Mouse (Mus musculus) liver, adult 2 months (tissue): ENCODE measurements at regions not wholly inside any gene's neighbourhood (a gene's known extent, or its start where the extent isn't known, plus 50 kb on each side); places are given as distances from the start of the nearest gene placed in this dataset.

Experiments used
- DNase-seq: peaks from one replicate; pipeline ENCODE4 v3.0.0-alpha.2; 2011; ENCODE audit warnings: low read depth, low spot score; ENCODE audit errors: extremely low read depth
- H3K27ac ChIP-seq: fragments of 200-500 bp; replicated peaks from 2 replicates; pipeline ENCODE4 v1.5.1; 2012; ENCODE audit warnings: low read depth, mild to moderate bottlenecking, control low read depth, inconsistent platforms, low read length; ENCODE audit not compliant: insufficient read depth
- H3K27me3 ChIP-seq: fragments of 200-500 bp; 2 replicates; pipeline ENCODE4 v1.6.1; 2012; ENCODE audit warnings: mild to moderate bottlenecking, moderate library complexity, low read length, inconsistent platforms; ENCODE audit not compliant: control insufficient read depth, insufficient read depth
- H3K36me3 ChIP-seq: fragments of 200-500 bp; 2 replicates; pipeline ENCODE4 v1.6.1; 2012; ENCODE audit warnings: low read length, inconsistent platforms; ENCODE audit not compliant: control insufficient read depth, insufficient read depth
- H3K4me1 ChIP-seq: fragments of 200-500 bp; 2 replicates; pipeline ENCODE4 v1.6.1; 2011; ENCODE audit warnings: low read length; ENCODE audit not compliant: control insufficient read depth, insufficient read depth
- H3K4me3 ChIP-seq: fragments of 200-500 bp; 2 replicates; pipeline ENCODE4 v1.5.1; 2011; ENCODE audit warnings: low read depth, mild to moderate bottlenecking, control low read depth, low read length, moderate library complexity; ENCODE audit not compliant: insufficient read depth
- H3K79me2 ChIP-seq: fragments of 200-500 bp; 2 replicates; pipeline ENCODE4 v1.6.1; 2012; ENCODE audit warnings: inconsistent platforms, mild to moderate bottlenecking, low read length, moderate library complexity; ENCODE audit not compliant: control insufficient read depth, insufficient read depth
- H3K9ac ChIP-seq: fragments of 200-500 bp; 2 replicates; pipeline ENCODE4 v1.6.1; 2012; ENCODE audit warnings: low read depth, mild to moderate bottlenecking, control low read depth, inconsistent platforms, low read length
- CTCF ChIP-seq: fragments of 200-500 bp; IDR thresholded peaks from 2 replicates; pipeline ENCODE4 v1.5.1; 2011; ENCODE audit warnings: low read depth, low read length, control low read depth
- POLR2A ChIP-seq: fragments of 200-500 bp; IDR thresholded peaks from 2 replicates; pipeline ENCODE4 v1.6.1; 2011; ENCODE audit warnings: low read length, control low read depth; ENCODE audit not compliant: insufficient read depth; ENCODE audit errors: extremely low read depth
- WGBS: fragments of 180-500 bp; shearing (Covaris S2); methylation state at CpG from one replicate; pipeline ENCODE4 v1.1.7; 2018; 5-methylcytosine and 5-hydroxymethylcytosine counted together

DNA sequence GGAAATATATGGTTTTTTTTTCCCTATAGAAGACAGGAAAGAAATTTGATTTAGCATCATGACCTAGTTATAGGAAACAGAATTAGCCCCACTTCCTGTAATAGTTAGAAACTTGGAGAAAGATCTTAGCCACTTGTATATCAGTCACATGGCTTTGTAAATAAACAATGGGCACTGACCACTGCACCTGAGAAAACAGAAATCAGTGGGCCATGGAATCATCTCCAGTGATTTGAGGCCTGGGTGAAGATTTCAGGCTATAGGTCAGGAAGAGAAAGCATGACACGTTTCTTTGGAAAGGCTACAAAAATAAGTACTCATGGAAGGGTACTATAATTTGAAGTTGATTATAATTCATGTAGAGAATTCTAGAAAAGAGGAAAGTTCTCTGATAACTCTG is 642.2 kb upstream of the Rag2 start:
- 45% methylated on average over 1 of the region's 1 CpGs for WGBS
- no peaks in the 10 kb centered on the region for H3K27me3 ChIP-seq
- no peak overlapping the region for H3K27ac ChIP-seq
- no peaks in the 10 kb centered on the region for H3K79me2 ChIP-seq
- no peak for TF ChIP-seq POLR2A
- TF ChIP-seq CTCF: no peak
- no peak for DNase-seq
- no peaks in the 10 kb centered on the region for H3K4me1 ChIP-seq
- no peak overlapping the region for H3K4me3 ChIP-seq
- H3K9ac ChIP-seq: no peak overlapping the region
- H3K36me3 ChIP-seq: no peaks in the 10 kb centered on the region

- 78% methylated on average over 3 of the region's 3 CpGs for WGBS
- Histone ChIP-seq H3K27ac (no peak overlapping the region), H3K9ac (no peak overlapping the region), H3K4me3 (no peak overlapping the region), H3K27me3 (no peaks in the 10 kb centered on the region), H3K79me2 (no peaks in the 10 kb centered on the region), H3K36me3 (no peaks in the 10 kb centered on the region), H3K4me1 (no peaks in the 10 kb centered on the region)
- DNase-seq: no peak
- TF ChIP-seq CTCF (no peak), POLR2A (no peak)
Observed at GRCm38 (mm10) chr2:101015353-101015752, 609.2 kb upstream of the Rag2 start.

DNA sequence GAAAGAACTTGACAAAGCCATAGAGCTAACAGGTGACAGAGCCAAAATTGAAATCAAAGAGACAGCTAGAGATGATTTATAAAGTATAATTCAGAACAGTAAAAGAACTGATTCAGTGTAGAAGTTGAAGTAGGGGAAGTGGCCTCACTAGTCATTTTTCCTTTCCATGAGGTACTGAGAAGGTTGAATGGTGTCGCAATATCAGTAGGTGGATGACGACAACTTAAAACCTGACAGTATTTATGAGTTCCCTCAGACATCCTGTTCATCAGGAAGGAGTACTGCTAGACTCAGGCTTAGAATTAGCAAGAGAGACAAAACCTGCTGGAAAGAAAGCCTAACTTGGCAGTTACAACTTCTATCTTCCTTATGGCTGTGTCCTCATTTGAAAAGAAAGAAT is 605.1 kb upstream of the Rag2 start:
- Histone ChIP-seq H3K27ac (no peak overlapping the region), H3K9ac (no peak overlapping the region), H3K36me3 (no peaks in the 10 kb centered on the region), H3K79me2 (no peaks in the 10 kb centered on the region), H3K4me3 (no peak overlapping the region), H3K4me1 (no peaks in the 10 kb centered on the region), H3K27me3 (no peaks in the 10 kb centered on the region)
- no peak for DNase-seq
- 75% methylated on average over 2 of the region's 2 CpGs for WGBS
- TF ChIP-seq POLR2A (no peak), CTCF (no peak)

- Histone ChIP-seq H3K4me3 (no peak overlapping the region), H3K27ac (no peak overlapping the region), H3K36me3 (no peaks in the 10 kb centered on the region), H3K79me2 (no peaks in the 10 kb centered on the region), H3K27me3 (no peaks in the 10 kb centered on the region), H3K4me1 (no peaks in the 10 kb centered on the region), H3K9ac (no peak overlapping the region)
- TF ChIP-seq POLR2A (no peak), CTCF (no peak)
- no peak for DNase-seq
- WGBS: 78% methylated on average over 2 of the region's 2 CpGs
Observed at GRCm38 (mm10) chr2:101021515-101021914, 603.0 kb upstream of the Rag2 start.

DNA sequence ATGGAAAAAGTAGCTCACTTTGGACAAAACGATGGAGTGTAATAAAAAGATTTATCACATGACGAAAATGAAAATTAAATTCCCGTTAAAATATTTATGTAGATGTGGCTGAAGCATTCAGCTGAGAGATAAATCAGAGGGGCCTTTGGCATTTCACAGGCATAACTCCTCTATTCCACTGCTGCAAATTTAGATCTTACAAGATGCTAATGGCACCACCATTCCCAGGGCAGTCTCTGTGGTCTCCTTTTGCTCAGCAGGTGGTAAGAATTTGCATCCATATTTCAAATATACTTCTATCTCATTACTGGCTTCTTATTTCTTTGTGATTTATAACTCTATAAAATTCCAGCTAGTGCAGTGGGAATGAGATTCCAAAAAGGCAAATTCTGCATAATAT is 581.5 kb upstream of the Rag2 start:
- Histone ChIP-seq H3K27me3 (no peaks in the 10 kb centered on the region), H3K4me3 (no peak overlapping the region), H3K9ac (no peak overlapping the region), H3K79me2 (no peaks in the 10 kb centered on the region), H3K27ac (no peak overlapping the region), H3K36me3 (no peaks in the 10 kb centered on the region), H3K4me1 (no peaks in the 10 kb centered on the region)
- WGBS: 75% methylated on average over 3 of the region's 3 CpGs
- TF ChIP-seq CTCF (no peak), POLR2A (no peak)
- no peak for DNase-seq

GRCm38 (mm10) chr2:101062939-101063338 is 561.6 kb upstream of the Rag2 start:
- no peak for DNase-seq
- no peak for TF ChIP-seq CTCF
- no peak for TF ChIP-seq POLR2A
- Histone ChIP-seq H3K79me2 (no peaks in the 10 kb centered on the region), H3K4me3 (no peak overlapping the region), H3K27me3 (no peaks in the 10 kb centered on the region), H3K4me1 (no peaks in the 10 kb centered on the region), H3K36me3 (no peaks in the 10 kb centered on the region), H3K9ac (no peak overlapping the region), H3K27ac (no peak overlapping the region)
- WGBS: 71% methylated on average over 4 of the region's 4 CpGs
